Mouse (Mus musculus) midbrain, embryonic 14.5 days (tissue): ENCODE data around the gene Nagk. TPM values are rescaled to one million over a fixed set of nuclear protein-coding genes. Genes with fewer than 3 reads are reported as not detected.
"Not testable (repeated sequence)": the region's sequence is repeated elsewhere in the genome, so short reads cannot be mapped to it uniquely, and the experiment has no call there.

Source experiments
- ATAC-seq: fragments of 200-750 bp; cut with Nextera tagmentation; 2 replicates; pipeline ENCODE4 v1.8.0; 2017; ENCODE audit warnings: moderate number of reproducible peaks, moderate library complexity; ENCODE audit not compliant: low FRiP score, low TSS enrichment
- DNase-seq: peaks from one replicate; pipeline ENCODE4 v3.0.0-alpha.2; 2015
- H3K27ac ChIP-seq: fragments of 300-500 bp; sonication (generic); replicated peaks from 2 replicates; pipeline ENCODE4 v1.5.1; 2014; ENCODE audit warnings: mild to moderate bottlenecking, low read depth, low read length, moderate library complexity
- H3K27me3 ChIP-seq: fragments of 300-500 bp; sonication (generic); 2 replicates; pipeline ENCODE4 v1.6.1; 2014; ENCODE audit warnings: low read length, control low read depth, mixed read lengths; ENCODE audit not compliant: control insufficient read depth, insufficient read depth
- H3K36me3 ChIP-seq: fragments of 300-500 bp; sonication (generic); 2 replicates; pipeline ENCODE4 v1.6.1; 2014; ENCODE audit warnings: low read length, control low read depth; ENCODE audit not compliant: control insufficient read depth, insufficient read depth
- H3K4me1 ChIP-seq: fragments of 300-500 bp; sonication (generic); 2 replicates; pipeline ENCODE4 v1.6.1; 2014; ENCODE audit warnings: mild to moderate bottlenecking, antibody characterized with exemption, low read length, control low read depth; ENCODE audit not compliant: control insufficient read depth, insufficient read depth
- H3K4me2 ChIP-seq: fragments of 300-500 bp; sonication (generic); 2 replicates; pipeline ENCODE4 v1.6.1; 2014; ENCODE audit warnings: mild to moderate bottlenecking, low read length, moderate library complexity
- H3K4me3 ChIP-seq: fragments of 300-500 bp; sonication (generic); replicated peaks from 2 replicates; pipeline ENCODE4 v1.5.1; 2014; ENCODE audit warnings: low read depth, low read length
- H3K9ac ChIP-seq: fragments of 300-500 bp; sonication (generic); replicated peaks from 2 replicates; pipeline ENCODE4 v1.6.1; 2014; ENCODE audit warnings: mild to moderate bottlenecking, low read length, moderate library complexity
- H3K9me3 ChIP-seq: fragments of 300-500 bp; sonication (generic); 2 replicates; pipeline ENCODE4 v1.6.1; 2016; ENCODE audit warnings: low read length, control low read depth, mixed read lengths; ENCODE audit not compliant: control insufficient read depth
- WGBS: fragments of 180-500 bp; shearing (Covaris S2); extraction: QIAGEN DNeasy Blood & Tissue Kit; methylation state at CpG from one replicate; pipeline ENCODE4 v1.1.7; 2014; 5-methylcytosine and 5-hydroxymethylcytosine counted together
- polyA plus RNA-seq: library from polyadenylated mRNA; unstranded; fragments of >200 nt; fragmentation: Nextera tagmentation; extraction: Ambion mirVana; gene quantifications from 2 replicates; pipeline ENCODE4 v1.2.1, GENCODE M21; 2014

Nagk gene
- polyA plus RNA-seq, 1 experiment from 2014 or later: 85.8 TPM

DNA sequence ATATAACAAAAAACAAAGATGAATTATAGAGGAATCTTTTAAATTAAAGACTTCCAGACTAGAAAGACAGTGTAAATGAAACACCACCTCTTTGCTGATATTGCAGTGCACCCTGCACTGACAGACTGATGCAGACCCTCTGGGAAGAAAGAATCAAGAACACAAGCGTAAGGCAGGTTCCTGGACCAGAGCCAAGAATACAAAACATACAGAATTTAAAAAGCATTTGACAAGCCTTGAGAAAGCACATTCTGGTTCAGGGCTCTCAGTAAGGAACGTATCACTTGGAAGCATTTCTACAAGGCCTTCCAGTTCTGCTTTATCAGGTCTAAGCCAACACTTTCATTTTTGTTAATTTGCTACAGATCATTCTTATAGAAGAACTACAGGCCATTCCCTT lies 27.1 kb downstream of the Nagk start:
- Histone ChIP-seq H3K4me3 (no peak overlapping the region), H3K4me2 (no peak overlapping the region), H3K4me1 (no peaks in the 10 kb centered on the region), H3K9me3 (no peaks in the 10 kb centered on the region), H3K36me3 (peaks cover 3% of the 10 kb centered on the region; the same call in 1 of the 2 replicates), H3K9ac (no peak overlapping the region), H3K27me3 (no peaks in the 10 kb centered on the region), H3K27ac (no peak overlapping the region)
- WGBS: 32% methylated on average over 2 of the region's 2 CpGs
- peak; percentile 52 for DNase-seq
- no peak for ATAC-seq

DNA sequence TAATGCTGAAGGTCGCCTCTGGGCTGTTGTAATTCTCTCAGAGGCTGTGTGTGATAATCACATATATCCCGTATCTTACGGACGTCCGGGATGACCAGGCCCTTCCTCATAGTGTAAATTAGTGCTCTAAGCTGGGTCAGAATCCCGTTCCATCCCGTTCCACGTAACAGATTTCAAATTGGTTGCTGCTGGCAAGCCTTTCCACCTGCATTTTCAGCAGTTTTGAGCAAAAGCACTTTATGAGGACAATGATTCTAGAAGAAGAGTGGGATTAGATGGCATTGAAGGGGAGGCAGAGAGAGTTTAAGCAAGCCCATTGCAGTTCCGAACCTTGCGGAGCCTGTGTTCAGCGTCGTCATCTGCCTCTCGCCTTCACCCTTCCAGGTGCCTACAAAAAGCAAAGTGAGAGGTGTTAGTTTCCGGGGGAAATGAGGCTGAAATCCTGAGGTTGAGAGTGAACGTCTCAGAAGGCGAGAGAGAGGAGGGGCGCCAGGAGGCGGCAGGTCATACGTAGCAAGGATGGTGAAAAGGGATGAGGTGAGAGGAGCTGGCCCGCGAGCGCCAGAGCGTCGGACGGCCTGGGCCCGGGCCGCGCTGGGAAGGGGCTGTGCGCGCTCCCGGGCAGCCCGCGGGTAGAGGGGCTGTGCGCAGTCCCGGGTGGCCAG lies 36.3 kb downstream of the Nagk start:
- Histone ChIP-seq H3K27ac (peak overlapping the region; percentile 90), H3K9me3 (no peaks in the 10 kb centered on the region), H3K36me3 (no peaks in the 10 kb centered on the region), H3K4me2 (peak overlapping the region; percentile 61), H3K9ac (peak overlapping the region; percentile 80), H3K4me3 (peak overlapping the region; percentile 70), H3K4me1 (peaks cover 19% of the 10 kb centered on the region; the same call in 1 of the 2 replicates), H3K27me3 (no peaks in the 10 kb centered on the region)
- no peak for DNase-seq
- peak; percentile 85 for ATAC-seq
- WGBS: under 1% methylated on average over 35 of the region's 35 CpGs

- Histone ChIP-seq H3K4me2 (peak within 1 kb of the TSS; percentile 61), H3K9ac (peak within 1 kb of the TSS; percentile 80), H3K27me3 (no peaks in the 10 kb centered on the region), H3K4me3 (peak within 1 kb of the TSS; percentile 70), H3K36me3 (no peaks in the 10 kb centered on the region), H3K4me1 (peaks cover 19% of the 10 kb centered on the region; the same call in 1 of the 2 replicates), H3K27ac (peak within 1 kb of the TSS; percentile 90), H3K9me3 (no peaks in the 10 kb centered on the region)
- WGBS: under 1% methylated on average over 37 of the region's 37 CpGs
- DNase-seq (peak; percentile 99), ATAC-seq (peak; percentile 99)
Observed at GRCm38 (mm10) chr6:83831606-83832123, 36.9 kb downstream of the Nagk start, which contains the start of gene Paip2b. Gene Paip2b (minus strand): TSS chr6:83831741.

DNA sequence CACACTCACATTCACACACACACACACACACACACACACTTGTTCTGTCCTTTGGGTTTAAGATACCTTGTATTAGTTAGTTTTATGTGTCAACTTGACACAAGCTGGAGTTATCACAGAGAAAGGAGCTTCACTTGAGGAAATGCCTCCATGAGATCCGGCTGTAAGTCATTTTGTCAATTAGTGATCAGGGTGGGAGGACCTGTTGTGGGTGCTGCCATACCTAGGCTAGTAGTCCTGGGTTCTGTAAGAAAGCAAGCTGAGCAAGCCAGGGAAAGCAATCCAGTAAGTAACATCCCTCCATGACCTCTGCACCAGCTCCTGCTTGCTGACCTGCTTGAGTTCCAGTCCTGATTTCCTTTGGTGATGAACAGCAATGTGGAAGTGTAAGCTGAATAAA lies 37.6 kb downstream of the Nagk start:
- 69% methylated on average over 1 of the region's 1 CpGs for WGBS
- H3K4me1 ChIP-seq: peaks cover 19% of the 10 kb centered on the region; the same call in 1 of the 2 replicates
- 0 out of 2 replicates have a peak overlapping the region, but pooled peaks have one; percentile 15 for H3K27ac ChIP-seq
- not testable (repeated sequence) for H3K9me3 ChIP-seq, H3K36me3 ChIP-seq, DNase-seq, ATAC-seq, H3K27me3 ChIP-seq
- peak overlapping the region; percentile 21; the same call in 1 of the 2 replicates for H3K4me3 ChIP-seq
- 0 out of 2 replicates have a peak overlapping the region, but pooled peaks have one; percentile 4 for H3K9ac ChIP-seq
- peak overlapping the region; percentile 50 for H3K4me2 ChIP-seq

- ATAC-seq (no peak), DNase-seq (no peak)
- Histone ChIP-seq H3K9me3 (no peaks in the 10 kb centered on the region), H3K36me3 (no peaks in the 10 kb centered on the region), H3K4me2 (no peak overlapping the region), H3K27me3 (no peaks in the 10 kb centered on the region), H3K27ac (no peak overlapping the region), H3K4me1 (no peaks in the 10 kb centered on the region), H3K9ac (no peak overlapping the region), H3K4me3 (no peak overlapping the region)
- WGBS: 87% methylated on average over 2 of the region's 2 CpGs
Observed at GRCm38 (mm10) chr6:83836826-83837225, 42.0 kb downstream of the Nagk start.

DNA sequence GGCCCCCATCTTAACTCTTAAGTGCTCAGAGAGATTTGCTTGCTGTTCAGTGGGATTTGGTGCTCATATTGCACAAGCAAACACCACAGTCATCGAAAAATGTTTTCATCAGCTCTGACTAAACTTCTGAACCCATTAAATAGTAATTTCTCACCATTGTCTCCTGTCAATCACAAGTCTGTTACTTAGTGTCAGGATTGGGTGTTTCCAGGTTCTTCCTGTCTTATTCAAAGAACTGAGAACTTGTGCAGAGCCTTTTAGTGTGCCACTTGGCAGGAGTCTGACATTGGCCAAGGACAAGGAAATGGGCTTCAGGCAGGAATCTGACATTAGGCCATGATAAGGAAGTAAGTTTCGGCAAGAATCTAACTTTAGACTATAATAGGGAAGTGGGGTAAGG lies 43.3 kb downstream of the Nagk start:
- no peak overlapping the region for H3K4me3 ChIP-seq
- 89% methylated on average over 2 of the region's 2 CpGs for WGBS
- no peaks in the 10 kb centered on the region for H3K36me3 ChIP-seq
- DNase-seq (no peak), ATAC-seq (no peak)
- no peak overlapping the region for H3K27ac ChIP-seq
- H3K4me2 ChIP-seq: no peak overlapping the region
- H3K4me1 ChIP-seq: no peaks in the 10 kb centered on the region
- no peaks in the 10 kb centered on the region for H3K27me3 ChIP-seq
- H3K9ac ChIP-seq: no peak overlapping the region
- H3K9me3 ChIP-seq: no peaks in the 10 kb centered on the region

- Histone ChIP-seq H3K27ac (no peak overlapping the region), H3K4me2 (no peak overlapping the region), H3K9ac (no peak overlapping the region), H3K4me3 (no peak overlapping the region), H3K36me3 (no peaks in the 10 kb centered on the region), H3K27me3 (no peaks in the 10 kb centered on the region), H3K4me1 (no peaks in the 10 kb centered on the region), H3K9me3 (no peaks in the 10 kb centered on the region)
- ATAC-seq (no peak), DNase-seq (no peak)
- 85% methylated on average over 6 of the region's 6 CpGs for WGBS
Observed at GRCm38 (mm10) chr6:83840086-83840485, 45.3 kb downstream of the Nagk start.

GRCm38 (mm10) chr6:83844913-83845312 lies 50.1 kb downstream of the Nagk start:
- Histone ChIP-seq H3K4me3 (no peak overlapping the region), H3K4me1 (no peaks in the 10 kb centered on the region), H3K9me3 (no peaks in the 10 kb centered on the region), H3K36me3 (no peaks in the 10 kb centered on the region), H3K27ac (no peak overlapping the region), H3K9ac (no peak overlapping the region), H3K27me3 (no peaks in the 10 kb centered on the region), H3K4me2 (no peak overlapping the region)
- 93% methylated on average over 10 of the region's 10 CpGs for WGBS
- DNase-seq (no peak), ATAC-seq (no peak)

DNA sequence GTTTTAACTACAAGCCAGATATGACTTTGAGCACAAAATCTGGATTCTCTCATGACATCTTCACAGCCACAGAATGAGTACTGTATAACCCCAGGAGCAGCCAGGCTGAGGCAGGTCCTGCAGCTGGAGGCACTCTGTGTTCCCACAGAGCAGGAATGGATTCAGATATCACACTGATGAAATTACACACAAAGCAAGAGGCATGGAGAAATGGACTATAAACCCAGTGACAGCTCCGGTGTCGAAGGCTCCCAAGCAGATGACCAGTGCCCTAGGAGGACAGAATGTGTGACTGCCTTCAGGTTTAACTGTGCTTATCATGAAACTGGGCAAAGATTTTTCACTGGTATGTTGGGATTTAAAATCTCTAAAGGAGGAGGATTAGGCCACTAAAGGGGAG lies 51.4 kb downstream of the Nagk start:
- H3K4me3 ChIP-seq: no peak overlapping the region
- no peaks in the 10 kb centered on the region for H3K36me3 ChIP-seq
- no peak overlapping the region for H3K27ac ChIP-seq
- H3K27me3 ChIP-seq: no peaks in the 10 kb centered on the region
- no peaks in the 10 kb centered on the region for H3K9me3 ChIP-seq
- DNase-seq (no peak), ATAC-seq (no peak)
- H3K4me1 ChIP-seq: no peaks in the 10 kb centered on the region
- WGBS: 93% methylated on average over 2 of the region's 2 CpGs
- no peak overlapping the region for H3K9ac ChIP-seq
- H3K4me2 ChIP-seq: no peak overlapping the region
